8 mouse cellular contexts compared by ENCODE assay signal in genomic region chr7:73585114-73586032, GRCm38 (mm10). TPM values are rescaled to one million over a fixed set of nuclear protein-coding genes. Genes with fewer than 3 reads are reported as not detected.
DNase-seq lines count a peak whose midpoint lies in the region; ATAC-seq and TF ChIP-seq lines count a peak whose summit lies in the region.

No protein-coding gene starts in this region.

- H3K4me3 ChIP-seq in heart, embryonic 15.5 days = no peak overlapping the region
- H3K4me3 ChIP-seq in CH12.LX (replicated peaks in 1 of 3; ENCODE audit: low read depth in 2 of 3, low read length in 2 of 3, poor library complexity in 1 of 3) = peak overlapping the region in 1 of 3 experiments; percentile 22
- H3K4me3 ChIP-seq in embryonic fibroblast, embryonic 13.5 days (ENCODE audit: insufficient read depth, low read length) = no peak overlapping the region
- H3K4me3 ChIP-seq in limb, embryonic 14.5 days (replicated peaks; ENCODE audit: low read length) = no peak overlapping the region

- in situ Hi-C loops in CH12.LX (cut with MboI; ENCODE audit: low pct_ligation_motif_present, low pct_unique_long_range_greater_than_20kb, low sequenced_read_pairs) = no loop called here

- TF ChIP-seq EP300 in CH12.LX (IDR thresholded peaks at IDR 0.05; ENCODE audit: low read length) = no peak

- 73% methylated on average over 22 of the region's 22 CpGs for WGBS in heart, embryonic 15.5 days
- 75% methylated on average over 22 of the region's 22 CpGs for WGBS in limb, embryonic 14.5 days

- H3K27me3 ChIP-seq in heart, embryonic 15.5 days = no peaks in the 10 kb centered on the region
- H3K27me3 ChIP-seq in CH12.LX (replicated peaks) = no peaks in the 10 kb centered on the region
- no peaks in the 10 kb centered on the region for H3K27me3 ChIP-seq in limb, embryonic 14.5 days (ENCODE audit: control insufficient read depth, insufficient read depth, low read length)

- ATAC-seq in heart, embryonic 15.5 days (replicated peaks; ENCODE audit: insufficient number of reproducible peaks, insufficient read depth, low FRiP score, low read depth) = 0 out of 2 replicates have a peak, but pooled peaks have one; percentile 7
- no peak for ATAC-seq in limb, embryonic 14.5 days (ENCODE audit: low FRiP score, low read depth)

- no peak for DNase-seq in heart, adult 8-10 months (ENCODE audit: low spot score)
- no peak for DNase-seq in CH12.LX (ENCODE audit: extremely low read depth)
- DNase-seq in limb, embryonic 14.5 days (ENCODE audit: low spot score) = peak; percentile 62
- no peak for DNase-seq in cerebellum, postnatal 10 days
- no peak for DNase-seq in testis, postnatal 14 days (ENCODE audit: low spot score)
- DNase-seq in testis, postnatal 10 days (ENCODE audit: low spot score) = no peak

- H3K4me2 ChIP-seq in heart, embryonic 15.5 days = peak overlapping the region; percentile 46
- H3K4me2 ChIP-seq in CH12.LX (ENCODE audit: insufficient read depth, low read depth, poor library complexity, severe bottlenecking) = peak overlapping the region; percentile 93
- H3K4me2 ChIP-seq in limb, embryonic 14.5 days (replicated peaks; ENCODE audit: low read depth, low read length, severe bottlenecking) = 0 out of 2 replicates have a peak overlapping the region, but pooled peaks have one; percentile 5

- no peaks in the 10 kb centered on the region for H3K36me3 ChIP-seq in heart, embryonic 15.5 days
- no peaks in the 10 kb centered on the region for H3K36me3 ChIP-seq in CH12.LX (replicated peaks in 1 of 2; ENCODE audit: control insufficient read depth in 1 of 2, insufficient read depth in 1 of 2, low read length in 1 of 2)
- H3K36me3 ChIP-seq in limb, embryonic 14.5 days (ENCODE audit: control insufficient read depth, insufficient read depth, low read length) = no peaks in the 10 kb centered on the region

- H3K9me3 ChIP-seq in heart, embryonic 15.5 days (replicated peaks) = no peaks in the 10 kb centered on the region
- no peaks in the 10 kb centered on the region for H3K9me3 ChIP-seq in CH12.LX (replicated peaks; ENCODE audit: low read length)
- no peaks in the 10 kb centered on the region for H3K9me3 ChIP-seq in limb, embryonic 14.5 days (ENCODE audit: control insufficient read depth, low read length)

- dilution Hi-C loops in CH12.LX (cut with MboI; ENCODE audit: extremely low pct_ligation_motif_present, extremely low pct_unique_long_range_greater_than_20kb, low sequenced_read_pairs) = no loop called here

- 0 out of 2 replicates have a peak, but pooled peaks cover 3% of the 10 kb centered on the region for H3K79me2 ChIP-seq in CH12.LX (replicated peaks; ENCODE audit: control insufficient read depth, extremely low read depth, insufficient read depth, poor library complexity, severe bottlenecking)

- H3K9ac ChIP-seq in heart, embryonic 15.5 days = no peak overlapping the region
- peak overlapping the region; percentile 98 for H3K9ac ChIP-seq in CH12.LX (ENCODE audit: insufficient read depth, low read depth)
- no peak overlapping the region for H3K9ac ChIP-seq in limb, embryonic 14.5 days (ENCODE audit: low read depth, low read length, severe bottlenecking)

- H3K4me1 ChIP-seq in heart, embryonic 15.5 days (replicated peaks) = peaks cover 48% of the 10 kb centered on the region
- peaks cover 25 to 60% of the 10 kb centered on the region in 2 experiments for H3K4me1 ChIP-seq in CH12.LX (ENCODE audit: control insufficient read depth in 1 of 2, insufficient read depth in 2 of 2)
- peaks cover 22% of the 10 kb centered on the region for H3K4me1 ChIP-seq in embryonic fibroblast, embryonic 13.5 days (ENCODE audit: control insufficient read depth, insufficient read depth, low read length)
- peaks cover 51% of the 10 kb centered on the region for H3K4me1 ChIP-seq in limb, embryonic 14.5 days (ENCODE audit: control insufficient read depth, insufficient read depth, low read length)

- TF ChIP-seq RAD21 in CH12.LX (IDR thresholded peaks at IDR 0.05; ENCODE audit: low read depth, low read length) = no peak

- no peak for TF ChIP-seq POLR2A in CH12.LX (IDR thresholded peaks at IDR 0.05; ENCODE audit: low read depth, low read length)
- no peak for TF ChIP-seq POLR2A in embryonic fibroblast, embryonic 13.5 days (IDR thresholded peaks at IDR 0.05; ENCODE audit: low read depth, low read length)
- TF ChIP-seq POLR2A in limb, embryonic 14.5 days (IDR thresholded peaks at IDR 0.05; ENCODE audit: borderline replicate concordance, extremely low read depth, insufficient read depth, insufficient read length) = no peak

- H3K27ac ChIP-seq in heart, embryonic 15.5 days = peak overlapping the region; percentile 97
- peak overlapping the region; percentile 96 for H3K27ac ChIP-seq in CH12.LX (ENCODE audit: insufficient read depth, low read depth)
- peak overlapping the region; percentile 74 for H3K27ac ChIP-seq in embryonic fibroblast, embryonic 13.5 days (ENCODE audit: insufficient read depth, low read length)
- H3K27ac ChIP-seq in limb, embryonic 14.5 days (replicated peaks; ENCODE audit: low read depth, low read length) = peak overlapping the region; percentile 79

- no peak for TF ChIP-seq CTCF in CH12.LX (conservative IDR thresholded peaks at IDR 0.05 in 1 of 2, IDR thresholded peaks at IDR 0.05 in 1 of 2; ENCODE audit: low read depth in 2 of 2, low read length in 2 of 2)
- TF ChIP-seq CTCF in embryonic fibroblast, embryonic 13.5 days (IDR thresholded peaks at IDR 0.05; ENCODE audit: borderline replicate concordance, insufficient read depth, low read length) = no peak

TF ChIP-seq in CH12.LX, 34 proteins besides CTCF, POLR2A, EP300 and RAD21:
- TF ChIP-seq SMC3 (IDR thresholded peaks at IDR 0.05; ENCODE audit: low read depth, low read length) (no peak), MXI1 (IDR thresholded peaks at IDR 0.05; ENCODE audit: low read depth, low read length) (peak; percentile 44; the same call in 1 of the 2 replicates), ZNF384 (IDR thresholded peaks at IDR 0.05; ENCODE audit: low read depth, low read length) (peak; percentile 77), SIN3A (IDR thresholded peaks at IDR 0.05; ENCODE audit: low read length) (peak; percentile 28; the same call in 1 of the 2 replicates)

RNA-seq across cellular contexts. Expression of gene Chd2, which starts 43.7 kb away (rescaled TPM):
- 41.2 and 42.9 TPM in 2 replicates for polyA plus RNA-seq in heart, embryonic 15.5 days (2015; fragmentation: Nextera tagmentation; extraction: Ambion mirVana)
- 10 to 100 TPM; 37.2 to 45.8 (median 39.8) TPM for total RNA-seq in heart, adult 8-10 months (2022)
- total RNA-seq in CH12.LX (2012; rRNA removed) (21.4 and 30.9 TPM in 2 replicates), CH12.LX (2014; rRNA removed) (18.2 and 23.2 TPM in 2 replicates)
- polyA plus RNA-seq in CH12.LX (2012; ENCODE audit: insufficient read length, low read depth) = 39.3 and 42.8 TPM in 2 replicates
- 45.2 and 51.4 TPM in 2 replicates for polyA plus RNA-seq in embryonic fibroblast, embryonic 13.5 days (2011; ENCODE audit: insufficient read length, low read depth, missing spikeins)
- 55.6 and 61.7 TPM in 2 replicates for polyA plus RNA-seq in limb, embryonic 14.5 days (2012; rRNA removed)
- polyA plus RNA-seq in limb, embryonic 14.5 days (2014; fragmentation: Nextera tagmentation; extraction: Ambion mirVana) = 56.5 and 65.4 TPM in 2 replicates

Comparison
In these comparisons a context has a peak if more than half of its experiments do, and no peak if none do; other contexts are left out.
1. H3K4me2 ChIP-seq: peak in every context shown above with its lines; median percentile 93 in CH12.LX; 46 in heart, embryonic 15.5 days; 5 in limb, embryonic 14.5 days.